Mouse (Mus musculus): Measurements from ENCODE around the gene Cfap99. TPM values are rescaled to one million over a fixed set of nuclear protein-coding genes. Genes with fewer than 3 reads are reported as not detected.

The Cfap99 gene
- polyA plus RNA-seq, 1 experiment, result 23.1 TPM

DNA sequence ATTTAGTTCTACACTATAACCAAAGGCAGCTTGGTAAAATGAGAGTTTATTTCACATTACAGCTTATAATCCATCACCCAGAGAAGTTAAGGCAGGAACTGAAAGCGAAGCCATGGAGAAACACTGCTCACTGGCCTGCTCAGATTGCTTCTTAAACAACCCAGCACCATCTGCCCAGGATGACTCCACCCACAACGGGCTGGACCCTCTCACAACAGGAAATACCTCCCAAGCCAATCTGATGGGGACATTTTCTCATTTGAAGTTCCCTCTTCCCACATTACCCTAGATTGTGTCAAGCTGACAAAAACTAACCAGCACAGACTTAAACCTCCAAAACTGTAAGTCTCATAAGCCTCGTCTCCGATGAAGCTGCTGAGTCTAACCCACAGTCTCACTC lies 10.3 kb upstream of the Cfap99 start:
- H3K4me1 ChIP-seq (ENCODE audit: control insufficient read depth, insufficient read depth, low read length), result no peaks in the 10 kb centered on the region
- H3K4me3 ChIP-seq (ENCODE audit: control insufficient read depth, low read depth, low read length), result peak overlapping the region; percentile 73
- TF ChIP-seq POLR2A (IDR thresholded peaks at IDR 0.05; ENCODE audit: control insufficient read depth, low read depth, low read length), result no peak
- TF ChIP-seq CTCF (IDR thresholded peaks at IDR 0.05; ENCODE audit: control insufficient read depth, insufficient read depth, insufficient replicate concordance, low read depth, low read length), result no peak
- no peak overlapping the region for H3K27ac ChIP-seq (ENCODE audit: control insufficient read depth, insufficient read depth, low read depth, low read length)
- no peaks in the 10 kb centered on the region for H3K36me3 ChIP-seq (ENCODE audit: control insufficient read depth, insufficient read depth, low read length)
- no peaks in the 10 kb centered on the region for H3K27me3 ChIP-seq (ENCODE audit: control insufficient read depth, insufficient read depth, low read length)

DNA sequence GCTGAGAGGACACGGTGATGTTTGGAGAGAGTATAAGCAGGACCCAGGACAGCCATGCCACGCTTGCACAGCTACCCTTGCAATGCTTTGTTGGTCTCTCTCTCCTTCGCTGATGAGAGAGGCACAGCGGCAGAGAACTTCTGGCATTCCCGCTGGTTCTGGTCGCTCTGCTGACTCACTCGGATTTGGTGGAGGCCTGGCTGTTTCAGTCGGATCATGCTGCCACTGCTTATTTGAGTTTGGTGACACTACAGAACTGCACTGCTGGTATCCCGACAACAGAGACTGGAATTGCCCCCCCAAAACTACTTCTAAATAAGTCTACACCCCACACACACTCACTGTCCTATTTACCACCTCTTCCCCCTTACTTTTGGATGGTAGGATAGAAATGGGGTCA lies 9.2 kb upstream of the Cfap99 start:
- no peaks in the 10 kb centered on the region for H3K27me3 ChIP-seq (ENCODE audit: control insufficient read depth, insufficient read depth, low read length)
- no peaks in the 10 kb centered on the region for H3K4me1 ChIP-seq (ENCODE audit: control insufficient read depth, insufficient read depth, low read length)
- H3K27ac ChIP-seq (ENCODE audit: control insufficient read depth, insufficient read depth, low read depth, low read length), result no peak overlapping the region
- peak overlapping the region; percentile 73 for H3K4me3 ChIP-seq (ENCODE audit: control insufficient read depth, low read depth, low read length)
- H3K36me3 ChIP-seq (ENCODE audit: control insufficient read depth, insufficient read depth, low read length), result no peaks in the 10 kb centered on the region
- no peak for TF ChIP-seq CTCF (IDR thresholded peaks at IDR 0.05; ENCODE audit: control insufficient read depth, insufficient read depth, insufficient replicate concordance, low read depth, low read length)
- no peak for TF ChIP-seq POLR2A (IDR thresholded peaks at IDR 0.05; ENCODE audit: control insufficient read depth, low read depth, low read length)

DNA sequence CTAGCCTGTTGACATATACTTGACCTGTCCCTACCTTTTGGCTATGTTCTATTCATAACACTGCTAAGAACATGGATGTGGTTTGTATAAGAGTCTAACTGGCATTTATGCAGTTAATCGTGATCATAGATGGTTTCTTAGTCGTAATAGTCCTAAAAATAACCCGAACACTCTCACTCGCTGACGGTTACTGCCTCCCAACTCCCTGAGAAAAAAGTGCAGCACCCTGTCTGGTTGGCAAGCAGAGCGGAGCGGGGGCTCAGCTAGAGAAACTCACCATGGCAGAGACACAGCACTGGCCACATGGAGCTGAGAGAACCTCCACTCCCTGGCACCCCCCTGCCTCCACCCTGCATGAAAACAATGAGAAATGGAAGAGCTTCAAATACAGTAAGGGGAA lies 7.4 kb upstream of the Cfap99 start:
- H3K36me3 ChIP-seq (ENCODE audit: control insufficient read depth, insufficient read depth, low read length), result no peaks in the 10 kb centered on the region
- H3K27me3 ChIP-seq (ENCODE audit: control insufficient read depth, insufficient read depth, low read length), result no peaks in the 10 kb centered on the region
- H3K27ac ChIP-seq (ENCODE audit: control insufficient read depth, insufficient read depth, low read depth, low read length), result no peak overlapping the region
- H3K4me3 ChIP-seq (ENCODE audit: control insufficient read depth, low read depth, low read length), result no peak overlapping the region
- no peaks in the 10 kb centered on the region for H3K4me1 ChIP-seq (ENCODE audit: control insufficient read depth, insufficient read depth, low read length)
- no peak for TF ChIP-seq CTCF (IDR thresholded peaks at IDR 0.05; ENCODE audit: control insufficient read depth, insufficient read depth, insufficient replicate concordance, low read depth, low read length)
- TF ChIP-seq POLR2A (IDR thresholded peaks at IDR 0.05; ENCODE audit: control insufficient read depth, low read depth, low read length), result no peak

DNA sequence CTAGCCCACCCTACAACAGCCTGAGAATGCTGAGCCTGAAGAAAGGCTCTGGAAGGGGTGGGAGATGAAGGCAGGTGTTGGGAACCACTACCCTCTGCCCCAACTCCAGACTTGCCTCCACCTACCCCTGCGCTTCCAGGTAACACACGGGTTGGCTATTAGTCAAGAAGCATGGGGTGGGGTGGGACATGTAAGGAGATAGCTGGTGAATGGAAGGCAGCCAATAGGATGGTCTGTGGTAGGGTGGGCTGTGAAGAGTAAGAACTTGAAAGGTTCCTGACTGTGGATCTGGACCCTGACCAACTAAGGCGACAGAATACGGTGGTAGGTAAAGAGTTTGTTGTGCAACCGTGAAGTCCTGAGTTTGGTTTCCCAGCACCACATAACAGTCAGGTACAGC lies 5.0 kb upstream of the Cfap99 start:
- no peaks in the 10 kb centered on the region for H3K27me3 ChIP-seq (ENCODE audit: control insufficient read depth, insufficient read depth, low read length)
- H3K4me3 ChIP-seq (ENCODE audit: control insufficient read depth, low read depth, low read length), result no peak overlapping the region
- no peak overlapping the region for H3K27ac ChIP-seq (ENCODE audit: control insufficient read depth, insufficient read depth, low read depth, low read length)
- TF ChIP-seq POLR2A (IDR thresholded peaks at IDR 0.05; ENCODE audit: control insufficient read depth, low read depth, low read length), result no peak
- no peak for TF ChIP-seq CTCF (IDR thresholded peaks at IDR 0.05; ENCODE audit: control insufficient read depth, insufficient read depth, insufficient replicate concordance, low read depth, low read length)
- H3K4me1 ChIP-seq (ENCODE audit: control insufficient read depth, insufficient read depth, low read length), result peaks cover 14% of the 10 kb centered on the region
- no peaks in the 10 kb centered on the region for H3K36me3 ChIP-seq (ENCODE audit: control insufficient read depth, insufficient read depth, low read length)

DNA sequence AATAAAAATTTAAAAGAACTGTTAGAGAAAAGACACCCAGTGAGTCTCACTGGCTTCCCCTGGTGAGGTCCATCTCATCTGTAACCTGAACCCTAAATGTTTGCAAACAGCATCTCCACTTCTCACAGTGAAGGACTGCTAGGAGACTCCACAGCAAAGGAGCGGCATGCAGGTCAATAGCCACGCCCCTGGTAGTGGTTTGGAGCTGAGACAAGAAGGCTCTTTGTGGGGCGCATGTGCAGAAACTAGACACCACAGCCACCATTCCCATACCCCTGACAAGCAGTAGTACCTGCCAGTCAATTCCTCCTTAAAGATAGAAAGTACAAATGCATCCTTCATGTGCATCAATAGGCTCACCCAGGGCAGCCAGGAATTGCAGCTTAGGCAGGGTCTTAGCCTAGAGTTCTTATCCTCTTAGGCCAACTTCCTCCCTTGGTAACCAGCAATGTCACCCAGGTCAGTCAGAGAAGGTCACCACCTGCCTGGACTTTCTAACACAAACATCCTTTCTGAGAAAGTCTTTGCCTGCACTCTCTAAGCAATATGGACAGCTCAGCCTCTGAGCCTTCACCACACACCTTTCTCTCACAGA lies 4.1 kb upstream of the Cfap99 start:
- Histone ChIP-seq H3K4me1 (ENCODE audit: control insufficient read depth, insufficient read depth, low read length) (peaks cover 14% of the 10 kb centered on the region), H3K36me3 (ENCODE audit: control insufficient read depth, insufficient read depth, low read length) (no peaks in the 10 kb centered on the region), H3K4me3 (ENCODE audit: control insufficient read depth, low read depth, low read length) (no peak overlapping the region), H3K27ac (ENCODE audit: control insufficient read depth, insufficient read depth, low read depth, low read length) (no peak overlapping the region), H3K27me3 (ENCODE audit: control insufficient read depth, insufficient read depth, low read length) (no peaks in the 10 kb centered on the region)
- TF ChIP-seq POLR2A (IDR thresholded peaks at IDR 0.05; ENCODE audit: control insufficient read depth, low read depth, low read length) (no peak), CTCF (IDR thresholded peaks at IDR 0.05; ENCODE audit: control insufficient read depth, insufficient read depth, insufficient replicate concordance, low read depth, low read length) (no peak)

DNA sequence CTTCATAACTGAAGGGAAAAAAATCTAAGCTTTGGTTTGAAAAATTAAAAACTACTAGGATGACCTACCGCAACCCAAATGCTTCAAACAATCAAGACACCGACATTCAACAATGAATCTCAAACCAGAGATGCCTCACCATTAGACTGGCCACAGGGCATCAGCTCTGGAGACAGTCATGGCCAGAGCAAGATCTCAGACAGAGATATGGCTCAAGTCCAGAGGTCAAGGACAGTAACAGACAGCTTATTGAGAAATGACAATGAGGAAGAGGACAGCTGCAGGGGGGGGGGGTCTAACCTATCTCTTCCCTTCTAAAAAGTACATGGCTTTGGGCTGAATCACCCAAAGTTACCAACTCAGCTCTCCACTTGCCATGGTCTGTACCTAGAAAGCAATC lies 3.1 kb upstream of the Cfap99 start:
- Histone ChIP-seq H3K27me3 (ENCODE audit: control insufficient read depth, insufficient read depth, low read length) (no peaks in the 10 kb centered on the region), H3K27ac (ENCODE audit: control insufficient read depth, insufficient read depth, low read depth, low read length) (no peak overlapping the region)
- TF ChIP-seq CTCF (IDR thresholded peaks at IDR 0.05; ENCODE audit: control insufficient read depth, insufficient read depth, insufficient replicate concordance, low read depth, low read length) (no peak), POLR2A (IDR thresholded peaks at IDR 0.05; ENCODE audit: control insufficient read depth, low read depth, low read length) (no peak)

DNA sequence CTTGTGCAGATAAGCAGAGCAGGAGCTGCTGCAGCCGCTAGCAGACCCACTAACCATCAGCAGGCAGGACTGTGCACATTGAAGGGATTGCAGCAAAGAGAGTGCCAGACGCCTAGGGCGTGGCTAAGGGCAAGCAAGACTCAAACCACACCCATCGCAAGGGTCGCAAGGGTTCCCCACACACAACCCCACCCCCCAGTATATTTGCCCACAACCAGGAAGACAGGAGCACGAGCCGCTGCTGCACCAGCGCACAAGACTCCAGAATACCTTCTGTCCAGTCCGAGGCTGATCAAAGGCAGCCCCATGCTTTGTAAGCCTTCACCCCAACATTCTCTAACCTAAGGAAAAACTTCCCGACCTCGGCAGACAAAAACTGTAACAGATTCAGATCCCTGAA lies 1.9 kb upstream of the Cfap99 start:
- no peaks in the 10 kb centered on the region; the same call in 1 of the 2 replicates for H3K36me3 ChIP-seq (ENCODE audit: control insufficient read depth, insufficient read depth, low read length)
- H3K27me3 ChIP-seq (ENCODE audit: control insufficient read depth, insufficient read depth, low read length), result no peaks in the 10 kb centered on the region
- TF ChIP-seq CTCF (IDR thresholded peaks at IDR 0.05; ENCODE audit: control insufficient read depth, insufficient read depth, insufficient replicate concordance, low read depth, low read length) (no peak), POLR2A (IDR thresholded peaks at IDR 0.05; ENCODE audit: control insufficient read depth, low read depth, low read length) (no peak)
- no peak overlapping the region for H3K27ac ChIP-seq (ENCODE audit: control insufficient read depth, insufficient read depth, low read depth, low read length)
- peaks cover 14% of the 10 kb centered on the region for H3K4me1 ChIP-seq (ENCODE audit: control insufficient read depth, insufficient read depth, low read length)
- peak overlapping the region; percentile 87 for H3K4me3 ChIP-seq (ENCODE audit: control insufficient read depth, low read depth, low read length)

More for the DNA sequence above, 3.1 kb upstream of the Cfap99 start:
- Histone ChIP-seq H3K4me3 (ENCODE audit: control insufficient read depth, low read depth, low read length) (no peak overlapping the region), H3K36me3 (ENCODE audit: control insufficient read depth, insufficient read depth, low read length) (no peaks in the 10 kb centered on the region), H3K4me1 (ENCODE audit: control insufficient read depth, insufficient read depth, low read length) (peaks cover 14% of the 10 kb centered on the region)
